Mouse (Mus musculus) liver, adult 2 months (tissue): ENCODE measurements at regions not wholly inside any gene's neighbourhood (a gene's known extent, or its start where the extent isn't known, plus 50 kb on each side); places are given as distances from the start of the nearest gene placed in this dataset.

ENCODE experiments used
- DNase-seq: peaks from one replicate; pipeline ENCODE4 v3.0.0-alpha.2; 2011; ENCODE audit warnings: low read depth, low spot score; ENCODE audit errors: extremely low read depth
- H3K27ac ChIP-seq: fragments of 200-500 bp; replicated peaks from 2 replicates; pipeline ENCODE4 v1.5.1; 2012; ENCODE audit warnings: low read depth, mild to moderate bottlenecking, control low read depth, inconsistent platforms, low read length; ENCODE audit not compliant: insufficient read depth
- H3K27me3 ChIP-seq: fragments of 200-500 bp; 2 replicates; pipeline ENCODE4 v1.6.1; 2012; ENCODE audit warnings: mild to moderate bottlenecking, moderate library complexity, low read length, inconsistent platforms; ENCODE audit not compliant: control insufficient read depth, insufficient read depth
- H3K36me3 ChIP-seq: fragments of 200-500 bp; 2 replicates; pipeline ENCODE4 v1.6.1; 2012; ENCODE audit warnings: low read length, inconsistent platforms; ENCODE audit not compliant: control insufficient read depth, insufficient read depth
- H3K4me1 ChIP-seq: fragments of 200-500 bp; 2 replicates; pipeline ENCODE4 v1.6.1; 2011; ENCODE audit warnings: low read length; ENCODE audit not compliant: control insufficient read depth, insufficient read depth
- H3K4me3 ChIP-seq: fragments of 200-500 bp; 2 replicates; pipeline ENCODE4 v1.5.1; 2011; ENCODE audit warnings: low read depth, mild to moderate bottlenecking, control low read depth, low read length, moderate library complexity; ENCODE audit not compliant: insufficient read depth
- H3K79me2 ChIP-seq: fragments of 200-500 bp; 2 replicates; pipeline ENCODE4 v1.6.1; 2012; ENCODE audit warnings: inconsistent platforms, mild to moderate bottlenecking, low read length, moderate library complexity; ENCODE audit not compliant: control insufficient read depth, insufficient read depth
- H3K9ac ChIP-seq: fragments of 200-500 bp; 2 replicates; pipeline ENCODE4 v1.6.1; 2012; ENCODE audit warnings: low read depth, mild to moderate bottlenecking, control low read depth, inconsistent platforms, low read length
- CTCF ChIP-seq: fragments of 200-500 bp; IDR thresholded peaks from 2 replicates; pipeline ENCODE4 v1.5.1; 2011; ENCODE audit warnings: low read depth, low read length, control low read depth
- POLR2A ChIP-seq: fragments of 200-500 bp; IDR thresholded peaks from 2 replicates; pipeline ENCODE4 v1.6.1; 2011; ENCODE audit warnings: low read length, control low read depth; ENCODE audit not compliant: insufficient read depth; ENCODE audit errors: extremely low read depth
- WGBS: fragments of 180-500 bp; shearing (Covaris S2); methylation state at CpG from one replicate; pipeline ENCODE4 v1.1.7; 2018; 5-methylcytosine and 5-hydroxymethylcytosine counted together

DNA sequence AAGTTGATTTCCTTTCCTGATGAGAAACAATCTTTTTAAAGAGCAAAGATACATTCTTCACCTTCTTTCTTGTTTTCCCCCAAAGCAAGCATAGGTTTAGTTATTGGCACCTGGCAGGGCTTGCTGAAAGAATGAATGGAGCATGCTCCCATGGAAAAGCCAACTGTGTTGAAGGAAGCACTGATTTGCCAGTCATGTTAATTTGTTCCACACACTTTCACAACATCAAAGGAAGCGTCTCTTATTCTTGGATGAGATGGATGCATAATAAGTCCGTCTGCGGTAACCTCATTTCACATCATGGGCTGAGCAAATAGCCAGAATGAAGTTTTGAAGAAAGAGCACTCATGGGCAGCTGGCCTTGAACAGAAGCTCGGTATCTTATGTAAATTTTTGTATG is 270.4 kb downstream of the Bckdhb start:
- DNase-seq = no peak
- no peak for TF ChIP-seq CTCF
- TF ChIP-seq POLR2A = no peak
- WGBS = 87% methylated on average over 4 of the region's 4 CpGs

DNA sequence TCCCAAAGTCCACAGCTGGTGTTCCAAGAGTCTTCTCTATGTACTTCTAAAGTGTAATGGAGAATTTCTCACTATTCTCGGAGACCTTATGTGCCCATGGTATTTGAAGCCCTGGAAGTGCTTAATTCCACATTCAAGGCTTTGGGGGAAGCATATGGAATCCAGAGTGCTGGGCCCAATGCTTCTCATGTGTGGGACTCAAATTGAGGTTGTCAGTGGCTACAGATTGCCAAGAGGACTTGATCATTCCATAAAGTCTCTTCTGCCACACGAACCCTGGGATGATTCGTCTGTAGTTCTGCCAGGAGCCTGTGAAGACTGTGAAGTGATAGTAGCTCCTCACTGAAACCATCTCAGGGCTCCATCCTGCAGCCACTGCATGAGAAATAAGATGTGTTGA is 275.3 kb downstream of the Bckdhb start:
- no peaks in the 10 kb centered on the region for H3K79me2 ChIP-seq
- H3K36me3 ChIP-seq = no peaks in the 10 kb centered on the region
- no peaks in the 10 kb centered on the region for H3K4me1 ChIP-seq
- WGBS = 61% methylated on average over 3 of the region's 3 CpGs
- H3K9ac ChIP-seq = no peak overlapping the region
- no peak overlapping the region for H3K27ac ChIP-seq
- TF ChIP-seq CTCF (no peak), POLR2A (no peak)
- no peak for DNase-seq
- H3K4me3 ChIP-seq = no peak overlapping the region
- H3K27me3 ChIP-seq = no peaks in the 10 kb centered on the region

More for the DNA sequence above, 270.4 kb downstream of the Bckdhb start:
- H3K79me2 ChIP-seq = no peaks in the 10 kb centered on the region
- no peak overlapping the region for H3K27ac ChIP-seq
- H3K36me3 ChIP-seq = no peaks in the 10 kb centered on the region
- H3K4me3 ChIP-seq = no peak overlapping the region
- no peaks in the 10 kb centered on the region for H3K4me1 ChIP-seq
- no peak overlapping the region for H3K9ac ChIP-seq
- no peaks in the 10 kb centered on the region for H3K27me3 ChIP-seq

DNA sequence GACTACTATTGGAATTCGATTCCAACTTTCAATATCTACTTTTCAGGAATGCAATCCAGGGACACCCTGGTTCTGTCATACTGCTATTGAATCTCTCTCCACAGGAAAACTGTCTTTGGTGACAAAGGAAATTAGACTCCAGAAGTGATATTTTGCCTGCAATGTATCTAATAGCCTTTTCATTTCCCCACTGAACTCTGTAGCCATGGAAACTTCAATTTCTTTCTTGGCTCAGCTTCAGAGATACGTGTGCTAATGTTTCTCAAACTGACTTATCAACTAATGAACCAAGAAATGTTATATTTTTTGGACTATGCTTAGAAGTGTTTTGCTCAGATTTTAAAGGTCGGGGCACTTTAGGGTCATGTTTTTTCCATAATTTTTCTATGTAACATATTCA is 279.1 kb downstream of the Bckdhb start:
- WGBS = 62% methylated on average over 3 of the region's 3 CpGs
- Histone ChIP-seq H3K36me3 (no peaks in the 10 kb centered on the region), H3K27me3 (no peaks in the 10 kb centered on the region), H3K9ac (no peak overlapping the region), H3K27ac (no peak overlapping the region), H3K4me3 (no peak overlapping the region), H3K79me2 (no peaks in the 10 kb centered on the region), H3K4me1 (no peaks in the 10 kb centered on the region)
- TF ChIP-seq CTCF = no peak
- no peak for TF ChIP-seq POLR2A
- DNase-seq = no peak

DNA sequence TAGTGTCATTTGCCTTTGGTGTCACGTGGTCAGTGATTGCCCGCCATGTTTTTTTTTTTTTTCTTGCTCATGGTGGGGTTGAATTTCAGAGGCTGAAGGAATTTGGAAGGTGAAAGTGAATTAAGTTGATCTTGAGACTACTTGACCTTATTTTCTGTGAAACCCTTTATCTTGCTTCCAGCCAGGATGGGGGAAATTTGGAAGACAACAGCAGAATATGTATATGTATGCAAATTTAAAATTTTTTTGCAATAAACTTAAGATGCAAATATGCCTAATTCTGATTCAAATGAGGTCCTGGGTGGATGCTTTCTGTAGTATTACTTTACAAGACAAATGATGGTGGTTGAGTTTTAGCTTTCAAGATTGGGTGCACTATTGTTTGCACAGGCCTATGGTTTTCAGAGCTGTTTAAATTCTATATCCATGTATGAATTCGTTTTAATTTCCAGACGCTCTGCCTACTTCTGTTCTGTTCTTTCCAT is 315.6 kb downstream of the Bckdhb start:
- no peaks in the 10 kb centered on the region for H3K4me1 ChIP-seq
- no peak overlapping the region for H3K27ac ChIP-seq
- no peaks in the 10 kb centered on the region for H3K27me3 ChIP-seq
- 87% methylated on average over 4 of the region's 4 CpGs for WGBS
- DNase-seq = no peak
- H3K36me3 ChIP-seq = no peaks in the 10 kb centered on the region
- H3K9ac ChIP-seq = no peak overlapping the region
- H3K79me2 ChIP-seq = no peaks in the 10 kb centered on the region
- H3K4me3 ChIP-seq = no peak overlapping the region
- TF ChIP-seq CTCF (no peak), POLR2A (no peak)

DNA sequence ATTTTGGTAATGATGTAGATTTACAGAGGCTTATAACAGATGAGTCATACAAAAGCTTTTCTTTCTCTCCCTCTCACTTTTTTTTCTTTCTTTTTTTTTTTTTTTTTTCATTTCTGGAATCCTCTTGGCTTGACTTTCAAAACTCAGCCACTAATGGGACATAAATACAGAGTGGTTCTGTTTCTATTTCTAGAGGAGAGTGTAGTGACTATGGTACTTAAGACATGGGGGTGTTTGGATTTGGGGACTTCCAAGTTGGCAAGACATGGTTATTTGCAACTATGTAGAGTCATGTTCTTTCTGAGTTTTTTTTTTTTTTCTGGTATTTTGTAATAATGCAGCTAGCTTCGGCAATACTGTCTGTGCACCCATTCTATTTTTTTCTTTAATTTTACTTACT is 324.8 kb downstream of the Bckdhb start:
- no peak overlapping the region for H3K4me3 ChIP-seq
- no peaks in the 10 kb centered on the region for H3K4me1 ChIP-seq
- DNase-seq = no peak
- H3K27me3 ChIP-seq = no peaks in the 10 kb centered on the region
- TF ChIP-seq POLR2A (no peak), CTCF (no peak)
- H3K79me2 ChIP-seq = no peaks in the 10 kb centered on the region
- H3K27ac ChIP-seq = no peak overlapping the region
- no peaks in the 10 kb centered on the region for H3K36me3 ChIP-seq
- H3K9ac ChIP-seq = no peak overlapping the region
- WGBS = 82% methylated on average over 1 of the region's 1 CpGs

DNA sequence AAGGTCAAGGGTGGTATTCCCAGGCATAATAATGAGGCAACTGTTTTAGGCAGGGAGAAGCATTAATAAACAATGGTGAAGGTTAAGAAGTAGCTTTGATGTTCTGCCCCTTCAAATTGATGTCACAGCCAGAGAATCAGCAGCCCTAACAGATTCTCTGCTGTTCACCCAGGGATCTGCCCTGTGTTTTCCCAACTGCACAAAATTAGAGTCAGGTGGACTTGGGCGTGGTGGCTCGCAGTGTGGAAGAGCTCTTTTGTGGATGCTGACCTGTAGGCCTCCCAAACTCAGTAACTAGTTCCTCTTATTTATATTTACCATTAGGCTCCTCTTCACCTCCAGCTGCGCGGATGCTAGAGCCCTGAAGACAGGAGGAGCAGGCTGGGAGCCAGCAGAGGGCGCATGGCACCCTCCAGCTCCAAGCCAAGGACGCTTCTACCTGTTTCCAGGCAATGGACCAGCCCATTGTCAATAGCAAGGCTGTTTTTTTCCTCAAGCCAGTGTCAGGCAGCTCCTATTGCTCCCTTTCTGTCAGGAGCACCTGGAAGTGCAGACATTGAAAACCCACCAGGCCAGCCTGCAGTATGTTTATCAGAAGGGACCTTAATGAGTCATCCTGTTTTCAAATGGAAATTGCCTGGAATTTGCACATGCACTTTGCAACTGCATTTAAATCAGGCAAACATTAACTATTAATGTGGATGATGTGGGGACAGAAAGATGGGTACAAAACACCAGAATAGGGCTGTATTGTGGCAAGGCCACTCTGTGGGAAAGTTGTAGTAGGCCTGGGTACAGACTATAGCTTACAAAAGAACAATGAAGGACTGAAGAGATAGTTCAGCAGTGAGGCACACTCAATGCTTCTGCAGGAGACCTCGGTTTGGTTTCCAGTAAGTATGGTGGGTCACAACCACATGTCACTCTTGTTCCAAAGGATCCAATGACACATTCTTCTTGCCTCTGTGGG is 328.4 kb downstream of the Bckdhb start:
- DNase-seq = peak; percentile 5
- Histone ChIP-seq H3K27ac (no peak overlapping the region), H3K9ac (no peak overlapping the region), H3K36me3 (no peaks in the 10 kb centered on the region), H3K27me3 (no peaks in the 10 kb centered on the region), H3K79me2 (no peaks in the 10 kb centered on the region), H3K4me1 (no peaks in the 10 kb centered on the region), H3K4me3 (no peak overlapping the region)
- TF ChIP-seq CTCF = peak; percentile 62
- TF ChIP-seq POLR2A = no peak
- WGBS = 24% methylated on average over 7 of the region's 7 CpGs
